Mouse (Mus musculus): ENCODE measurements around the gene Slc24a3.

DNA sequence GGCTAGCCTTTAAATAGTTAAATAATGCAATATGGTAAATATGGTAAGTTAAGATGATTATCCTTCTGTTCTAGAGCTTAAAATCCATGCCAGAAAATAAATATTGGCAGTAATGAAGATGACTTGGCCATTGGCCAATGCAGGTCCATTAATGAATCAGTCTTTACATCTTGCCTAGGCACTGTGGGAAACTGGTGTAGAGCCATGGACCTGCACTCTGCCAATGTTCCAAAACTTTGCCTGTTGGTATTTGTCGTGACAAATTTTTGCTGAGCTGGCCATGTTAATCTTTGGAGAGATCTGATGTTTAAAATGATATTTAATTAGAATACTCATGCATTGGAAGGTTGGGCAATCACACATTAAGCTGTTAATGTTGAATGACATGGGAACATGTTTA lies 129.4 kb downstream of the Slc24a3 start:
- no peak for TF ChIP-seq GATA1 (IDR thresholded peaks at IDR 0.05; ENCODE audit: borderline replicate concordance, low read length)
- TF ChIP-seq FLI1 (IDR thresholded peaks at IDR 0.05; ENCODE audit: low read length): no peak
